Mouse (Mus musculus) ES-Bruce4 (cell line): Measurements from ENCODE around the gene Cdkl3.

Experiments
- CTCF ChIP-seq: IDR thresholded peaks from one replicate; pipeline ENCODE4 v1.8.1; 2011; ENCODE audit warnings: low read depth, low read length
- EP300 ChIP-seq: IDR thresholded peaks from 2 replicates; pipeline ENCODE4 v1.6.1; 2011; ENCODE audit warnings: low read depth, low read length; ENCODE audit not compliant: insufficient read depth
- POLR2A ChIP-seq: IDR thresholded peaks from one replicate; pipeline ENCODE4 v1.8.1; 2011; ENCODE audit warnings: low read length; ENCODE audit not compliant: insufficient read depth

DNA sequence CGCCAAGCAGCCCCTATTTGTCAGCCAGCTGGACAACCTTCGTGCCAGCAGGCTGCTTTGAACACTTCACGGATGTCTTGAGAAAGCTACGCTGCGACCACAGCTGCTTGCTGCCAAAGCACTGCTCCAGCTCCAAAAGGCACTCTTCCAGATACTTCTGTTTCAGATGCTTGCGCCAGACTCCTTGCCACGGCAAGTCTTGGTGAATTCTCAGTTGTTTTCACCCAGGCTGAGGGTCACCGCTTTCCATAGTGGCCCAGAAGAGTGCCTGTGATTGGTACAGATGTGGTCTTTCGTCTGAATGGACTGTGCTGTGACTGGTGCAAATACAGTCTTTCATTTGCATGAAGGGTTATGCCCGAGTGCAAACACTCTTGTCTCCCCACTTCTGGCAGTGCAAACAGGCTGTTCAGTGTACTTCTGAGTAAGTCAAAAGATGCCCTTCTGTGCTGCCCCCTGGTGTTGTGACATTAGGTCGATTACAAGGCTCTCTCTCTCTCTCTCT is 43.0 kb upstream of the Cdkl3 start:
- TF ChIP-seq POLR2A (no peak), CTCF (no peak), EP300 (no peak)
